Mouse (Mus musculus): ENCODE measurements at regions not wholly inside any gene's neighbourhood (a gene's known extent, or its start where the extent isn't known, plus 50 kb on each side); places are given as distances from the start of the nearest gene placed in this dataset.

DNA sequence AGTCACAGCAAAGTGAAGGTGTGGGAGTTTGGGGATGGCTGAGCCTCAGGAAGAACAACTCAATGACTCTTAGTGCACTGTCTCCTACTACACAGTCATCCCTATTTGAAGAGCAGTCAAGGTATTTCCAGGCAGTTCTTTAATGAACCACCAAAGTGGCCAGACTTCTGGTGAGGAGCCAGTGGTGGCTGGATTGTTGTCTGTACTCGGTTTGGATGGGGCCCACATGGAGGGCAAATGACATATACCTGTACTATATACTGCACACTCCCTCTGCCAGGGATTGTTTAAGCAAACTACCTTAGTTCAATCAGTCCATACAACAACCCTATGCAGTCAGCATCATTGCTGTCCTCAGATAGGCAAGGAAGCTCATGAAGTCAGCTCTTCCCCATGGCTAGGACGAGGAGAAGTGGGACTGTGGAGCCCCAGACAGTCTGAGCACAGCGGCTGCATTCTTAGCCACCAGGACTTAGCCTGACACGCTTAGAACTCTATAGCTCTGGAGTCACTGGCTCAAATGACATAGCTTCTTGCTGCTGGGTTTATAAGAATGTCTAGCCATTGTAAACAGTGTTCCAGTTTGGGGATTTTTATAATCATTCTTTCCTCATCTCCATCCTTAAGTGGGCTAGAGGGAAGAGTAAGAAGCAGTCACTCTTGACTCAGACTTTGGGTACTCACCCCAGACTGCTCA lies 72.8 kb upstream of the Boc start:
- Histone ChIP-seq H3K27ac (ENCODE audit: insufficient read depth, low read length) (no peak overlapping the region), H3K4me3 (ENCODE audit: insufficient read depth, low read length) (no peak overlapping the region), H3K4me1 (ENCODE audit: control insufficient read depth, insufficient read depth, low read length) (peaks cover 6% of the 10 kb centered on the region)
- no peak for TF ChIP-seq CTCF (IDR thresholded peaks at IDR 0.05; ENCODE audit: extremely low read depth, insufficient read depth, low read length)
- no peak for TF ChIP-seq POLR2A (IDR thresholded peaks at IDR 0.05; ENCODE audit: extremely low read depth, insufficient read depth, low read length)

DNA sequence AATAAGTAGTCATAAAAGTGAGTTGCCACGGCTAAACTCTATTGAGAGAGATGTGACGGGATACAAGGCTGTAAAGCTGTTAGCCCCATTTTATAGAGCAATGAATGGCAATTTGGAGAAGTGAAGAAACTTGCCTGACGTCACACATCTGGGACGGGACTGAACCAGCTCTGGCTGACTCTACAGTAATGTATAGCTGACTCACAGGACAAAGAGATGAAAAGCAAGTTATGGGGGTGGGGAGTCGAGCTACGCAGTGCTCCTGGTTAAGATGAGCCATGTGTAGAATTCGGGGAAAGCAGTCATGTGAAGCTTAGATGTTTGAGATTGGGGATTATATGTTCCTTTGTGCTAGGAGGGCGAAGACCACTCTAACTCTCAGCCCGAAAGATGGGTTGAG lies 72.2 kb upstream of the Boc start:
- H3K27ac ChIP-seq (ENCODE audit: insufficient read depth, low read length): no peak overlapping the region
- H3K4me3 ChIP-seq (ENCODE audit: insufficient read depth, low read length): no peak overlapping the region
- no peak for TF ChIP-seq CTCF (IDR thresholded peaks at IDR 0.05; ENCODE audit: extremely low read depth, insufficient read depth, low read length)
- no peak for TF ChIP-seq POLR2A (IDR thresholded peaks at IDR 0.05; ENCODE audit: extremely low read depth, insufficient read depth, low read length)
- peaks cover 6% of the 10 kb centered on the region for H3K4me1 ChIP-seq (ENCODE audit: control insufficient read depth, insufficient read depth, low read length)

DNA sequence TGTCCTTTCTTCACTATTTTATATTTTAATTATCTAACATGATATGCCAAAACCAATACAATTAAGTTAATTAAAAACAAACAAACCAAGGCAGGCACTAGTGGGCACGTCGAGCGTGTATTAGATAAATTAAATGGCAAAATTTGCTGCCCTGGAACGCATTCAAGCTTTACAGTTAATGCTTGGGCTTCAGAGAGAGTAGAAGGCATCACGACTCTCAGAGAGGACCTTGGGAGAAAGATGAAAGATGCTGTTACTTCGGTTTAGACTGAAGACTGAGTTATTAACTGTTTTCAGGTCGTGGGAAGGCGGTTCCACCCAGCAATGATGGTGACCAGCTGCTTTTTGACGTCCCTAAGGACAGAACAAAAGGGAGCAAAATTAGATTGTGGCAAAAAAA lies 71.7 kb upstream of the Boc start:
- H3K4me3 ChIP-seq (ENCODE audit: insufficient read depth, low read length): no peak overlapping the region
- H3K4me1 ChIP-seq (ENCODE audit: control insufficient read depth, insufficient read depth, low read length): peaks cover 6% of the 10 kb centered on the region
- TF ChIP-seq CTCF (IDR thresholded peaks at IDR 0.05; ENCODE audit: extremely low read depth, insufficient read depth, low read length): no peak
- TF ChIP-seq POLR2A (IDR thresholded peaks at IDR 0.05; ENCODE audit: extremely low read depth, insufficient read depth, low read length): no peak
- H3K27ac ChIP-seq (ENCODE audit: insufficient read depth, low read length): no peak overlapping the region

DNA sequence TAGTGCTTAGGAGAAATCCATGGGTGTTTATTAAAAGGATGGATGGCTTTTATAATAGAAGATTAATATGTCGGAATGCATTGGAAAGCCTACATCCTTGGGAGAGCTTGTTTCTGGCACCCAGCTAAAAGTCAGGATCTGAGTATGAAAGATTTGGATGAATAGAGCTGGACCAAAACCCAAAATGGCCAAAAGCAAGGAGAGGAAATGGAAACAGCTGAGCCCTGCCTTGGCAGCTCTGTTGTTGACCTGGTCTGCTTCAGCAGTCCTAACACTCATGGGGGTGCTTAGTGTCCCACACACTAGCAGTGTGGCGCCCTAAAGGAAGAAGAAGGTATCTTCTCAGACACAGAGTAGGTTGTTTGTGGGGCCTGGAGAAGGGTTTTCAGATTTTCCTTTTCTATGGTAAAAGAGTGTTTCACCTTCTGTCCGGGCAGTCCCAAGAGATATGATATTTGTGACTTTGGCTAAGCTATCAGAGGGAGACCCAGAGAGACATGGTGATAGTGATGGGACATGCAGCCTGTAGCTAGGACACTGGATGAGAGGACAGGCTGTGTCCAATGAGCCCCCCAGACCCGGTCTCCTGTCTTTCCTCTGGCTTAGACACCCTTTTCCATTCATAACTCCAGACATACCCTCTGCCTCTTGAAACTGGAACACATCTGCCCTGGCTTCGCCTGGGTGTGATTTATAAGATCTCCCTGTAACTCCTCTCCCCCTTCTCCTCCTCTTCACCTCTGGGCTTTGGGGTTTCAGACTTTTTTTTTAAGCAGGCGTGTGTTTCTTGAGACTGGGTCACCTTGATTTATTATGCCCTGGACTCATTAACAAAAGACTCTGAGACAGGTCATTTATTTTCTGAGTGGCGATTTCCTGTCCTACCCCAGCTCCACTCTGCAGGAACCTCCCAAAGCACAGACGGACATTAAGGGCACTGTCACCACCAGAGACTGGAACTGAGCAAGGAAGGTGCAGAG lies 70.9 kb upstream of the Boc start:
- TF ChIP-seq CTCF (IDR thresholded peaks at IDR 0.05; ENCODE audit: extremely low read depth, insufficient read depth, low read length): no peak
- TF ChIP-seq POLR2A (IDR thresholded peaks at IDR 0.05; ENCODE audit: extremely low read depth, insufficient read depth, low read length): no peak
- H3K27ac ChIP-seq (ENCODE audit: insufficient read depth, low read length): no peak overlapping the region
- no peak overlapping the region for H3K4me3 ChIP-seq (ENCODE audit: insufficient read depth, low read length)
- peaks cover 6% of the 10 kb centered on the region for H3K4me1 ChIP-seq (ENCODE audit: control insufficient read depth, insufficient read depth, low read length)

DNA sequence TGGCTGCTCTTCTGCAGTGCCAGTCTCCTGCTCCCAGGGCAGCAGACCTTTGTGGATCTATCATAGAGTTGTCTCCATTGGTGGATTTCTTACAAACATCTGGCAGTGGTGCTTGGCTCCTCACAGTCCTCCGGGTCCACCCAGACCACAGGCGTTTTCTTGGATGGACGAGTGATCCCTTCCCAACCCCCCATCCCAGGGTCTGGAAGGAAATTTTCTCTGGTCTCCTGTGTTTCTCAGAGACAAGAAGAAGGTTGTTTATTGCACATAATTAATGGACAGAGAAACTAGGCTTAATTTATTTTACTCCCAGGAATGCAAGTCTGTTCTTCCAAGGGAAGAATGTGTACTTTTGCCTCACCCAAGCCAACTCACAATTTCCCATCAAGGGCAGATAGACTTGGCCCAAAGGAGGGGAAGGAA lies 67.2 kb upstream of the Boc start:
- Histone ChIP-seq H3K27ac (ENCODE audit: insufficient read depth, low read length) (no peak overlapping the region), H3K4me3 (ENCODE audit: insufficient read depth, low read length) (no peak overlapping the region), H3K4me1 (ENCODE audit: control insufficient read depth, insufficient read depth, low read length) (no peaks in the 10 kb centered on the region)
- no peak for TF ChIP-seq POLR2A (IDR thresholded peaks at IDR 0.05; ENCODE audit: extremely low read depth, insufficient read depth, low read length)
- TF ChIP-seq CTCF (IDR thresholded peaks at IDR 0.05; ENCODE audit: extremely low read depth, insufficient read depth, low read length): no peak

DNA sequence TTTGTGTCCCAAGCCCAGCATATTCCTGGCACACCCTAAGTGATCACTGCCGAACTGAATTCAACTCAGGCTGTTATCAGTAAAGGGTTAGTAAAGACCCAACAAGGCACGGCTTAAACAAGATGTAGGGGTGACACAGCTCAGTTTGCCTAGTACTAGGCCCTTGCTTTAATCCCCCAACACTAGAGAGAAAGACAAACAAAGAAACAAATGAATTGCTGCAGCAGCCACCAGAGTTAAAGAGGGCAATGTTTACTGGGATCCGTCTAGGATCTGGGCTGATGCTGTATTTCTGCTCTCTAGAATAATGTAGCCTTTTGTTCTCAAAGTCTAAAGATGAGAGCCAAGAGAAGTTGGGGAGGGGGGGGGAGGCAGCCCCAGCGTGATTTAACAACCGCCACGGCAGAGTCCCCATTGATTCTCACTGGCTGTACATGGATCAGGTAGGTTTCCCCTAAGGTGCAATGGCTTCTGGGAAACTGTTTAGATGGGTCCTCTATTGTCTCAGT lies 66.5 kb upstream of the Boc start:
- H3K4me3 ChIP-seq (ENCODE audit: insufficient read depth, low read length): no peak overlapping the region
- no peak for TF ChIP-seq CTCF (IDR thresholded peaks at IDR 0.05; ENCODE audit: extremely low read depth, insufficient read depth, low read length)
- no peak for TF ChIP-seq POLR2A (IDR thresholded peaks at IDR 0.05; ENCODE audit: extremely low read depth, insufficient read depth, low read length)
- no peaks in the 10 kb centered on the region for H3K4me1 ChIP-seq (ENCODE audit: control insufficient read depth, insufficient read depth, low read length)
- H3K27ac ChIP-seq (ENCODE audit: insufficient read depth, low read length): no peak overlapping the region

DNA sequence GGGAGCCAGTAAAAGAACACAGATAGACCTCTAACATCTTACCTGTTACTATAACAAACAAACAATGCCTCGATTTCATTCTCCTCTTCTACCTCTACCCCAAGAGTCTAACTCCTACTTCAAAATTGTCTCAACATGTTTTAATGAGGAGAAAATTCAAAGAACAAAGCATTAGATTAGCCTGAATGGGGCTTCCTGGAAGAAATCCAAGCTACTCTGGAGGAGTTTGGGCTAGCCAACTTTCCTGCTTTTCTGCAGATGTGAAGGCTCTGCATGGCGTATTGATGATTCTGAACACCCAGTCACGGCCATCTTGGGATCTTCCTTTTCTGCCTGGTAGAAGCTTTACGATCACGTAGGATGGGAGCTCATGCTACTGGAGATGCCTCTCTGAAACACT lies 62.9 kb upstream of the Boc start:
- H3K4me1 ChIP-seq (ENCODE audit: control insufficient read depth, insufficient read depth, low read length): no peaks in the 10 kb centered on the region
- no peak overlapping the region for H3K27ac ChIP-seq (ENCODE audit: insufficient read depth, low read length)
- TF ChIP-seq POLR2A (IDR thresholded peaks at IDR 0.05; ENCODE audit: extremely low read depth, insufficient read depth, low read length) (no peak), CTCF (IDR thresholded peaks at IDR 0.05; ENCODE audit: extremely low read depth, insufficient read depth, low read length) (no peak)
- no peak overlapping the region for H3K4me3 ChIP-seq (ENCODE audit: insufficient read depth, low read length)

DNA sequence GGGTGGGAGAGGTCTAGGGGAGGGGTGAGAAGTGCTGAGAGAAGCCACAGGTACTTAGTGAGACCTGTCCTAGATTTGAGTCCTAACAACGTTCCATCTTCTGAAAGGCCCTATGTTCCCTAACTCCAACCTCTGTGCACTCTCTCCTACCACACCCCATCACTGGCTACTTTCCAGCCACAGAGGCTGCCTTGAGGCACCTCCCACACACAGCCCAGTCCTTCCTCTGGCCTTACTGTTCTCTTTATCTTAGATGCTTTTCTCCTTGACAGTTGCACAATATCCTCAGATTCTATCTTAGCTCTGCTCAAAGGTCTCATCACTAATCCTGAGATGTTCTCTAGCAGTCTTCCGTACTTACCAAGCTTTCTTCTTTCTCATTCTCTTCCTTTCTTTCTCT lies 61.8 kb upstream of the Boc start:
- Histone ChIP-seq H3K4me1 (ENCODE audit: control insufficient read depth, insufficient read depth, low read length) (no peaks in the 10 kb centered on the region), H3K4me3 (ENCODE audit: insufficient read depth, low read length) (no peak overlapping the region)
- TF ChIP-seq CTCF (IDR thresholded peaks at IDR 0.05; ENCODE audit: extremely low read depth, insufficient read depth, low read length) (no peak), POLR2A (IDR thresholded peaks at IDR 0.05; ENCODE audit: extremely low read depth, insufficient read depth, low read length) (no peak)

DNA sequence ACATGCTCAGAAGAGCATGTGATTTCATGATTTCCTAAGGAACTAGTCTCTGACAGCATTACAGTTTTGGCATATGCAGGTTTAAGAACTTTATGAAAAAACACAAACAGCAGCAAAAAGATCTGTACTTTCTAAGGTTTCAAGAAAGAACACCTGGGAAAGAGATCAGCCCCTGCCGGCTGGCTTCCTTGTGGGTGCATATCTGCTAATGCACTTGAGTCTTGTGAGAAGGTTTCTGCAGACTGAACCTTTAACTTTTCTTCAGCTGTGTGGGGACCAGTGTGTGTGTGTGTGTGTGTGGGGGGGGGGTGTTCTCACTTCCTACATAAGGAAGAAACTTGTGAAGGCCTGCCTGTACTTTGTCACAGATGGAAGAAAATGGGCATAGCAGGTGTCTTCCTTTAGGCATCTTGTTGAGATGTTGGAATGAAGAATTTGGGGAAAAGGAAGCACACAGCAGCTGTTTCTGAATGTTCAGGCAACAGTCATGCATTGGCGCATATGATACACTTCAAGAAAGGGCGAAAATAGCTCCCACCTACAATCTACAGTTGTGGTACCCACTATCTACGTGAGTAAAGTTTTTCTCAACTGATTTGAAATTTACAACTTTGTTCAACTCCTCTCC lies 60.9 kb upstream of the Boc start:
- no peak overlapping the region for H3K4me3 ChIP-seq (ENCODE audit: insufficient read depth, low read length)
- TF ChIP-seq CTCF (IDR thresholded peaks at IDR 0.05; ENCODE audit: extremely low read depth, insufficient read depth, low read length) (no peak), POLR2A (IDR thresholded peaks at IDR 0.05; ENCODE audit: extremely low read depth, insufficient read depth, low read length) (no peak)
- no peak overlapping the region for H3K27ac ChIP-seq (ENCODE audit: insufficient read depth, low read length)
- no peaks in the 10 kb centered on the region for H3K4me1 ChIP-seq (ENCODE audit: control insufficient read depth, insufficient read depth, low read length)

More for the DNA sequence above, 61.8 kb upstream of the Boc start:
- H3K27ac ChIP-seq (ENCODE audit: insufficient read depth, low read length): no peak overlapping the region
